Mouse (Mus musculus) R1 (cell line): ENCODE data around the gene Plekhb2.

Experiments
- DNase-seq: peaks from one replicate; pipeline ENCODE4 v3.0.0-alpha.2; 2018; ENCODE audit warnings: low read depth, low spot score

Plekhb2 gene

DNA sequence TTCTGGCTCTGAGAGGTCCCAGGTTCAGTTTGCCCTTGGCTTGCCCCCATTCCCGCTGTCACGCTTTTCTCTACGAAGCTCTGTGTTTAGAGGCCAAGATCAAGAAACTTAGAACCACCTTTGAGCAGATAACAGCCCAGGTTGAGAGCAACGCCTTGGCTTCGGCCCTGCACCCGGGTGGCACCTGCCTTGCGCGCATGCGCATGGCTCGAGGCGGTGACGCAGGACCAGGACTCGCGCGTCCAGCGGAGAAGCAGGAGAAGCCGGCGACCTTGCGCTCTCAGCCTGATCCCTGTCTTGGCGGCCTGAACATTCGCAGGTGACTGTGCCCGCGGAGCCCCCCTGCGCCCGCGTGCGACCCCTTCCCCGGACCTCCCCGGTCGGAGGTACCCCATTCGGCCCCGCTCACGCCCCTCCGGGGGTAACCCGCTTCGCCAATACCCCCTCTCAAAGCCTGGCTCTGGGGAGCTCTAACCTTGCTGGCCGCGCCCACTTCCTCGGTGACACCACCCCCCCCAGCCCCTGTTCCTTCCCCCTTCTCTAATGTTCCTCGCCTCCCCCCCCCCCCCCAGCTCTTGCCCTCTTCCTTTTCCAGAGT, at the start of gene Plekhb2:
TSS of gene Plekhb2 (plus strand) at position 232 of the 598 bp plus-strand sequence.
- DNase-seq: peak; percentile 68

DNA sequence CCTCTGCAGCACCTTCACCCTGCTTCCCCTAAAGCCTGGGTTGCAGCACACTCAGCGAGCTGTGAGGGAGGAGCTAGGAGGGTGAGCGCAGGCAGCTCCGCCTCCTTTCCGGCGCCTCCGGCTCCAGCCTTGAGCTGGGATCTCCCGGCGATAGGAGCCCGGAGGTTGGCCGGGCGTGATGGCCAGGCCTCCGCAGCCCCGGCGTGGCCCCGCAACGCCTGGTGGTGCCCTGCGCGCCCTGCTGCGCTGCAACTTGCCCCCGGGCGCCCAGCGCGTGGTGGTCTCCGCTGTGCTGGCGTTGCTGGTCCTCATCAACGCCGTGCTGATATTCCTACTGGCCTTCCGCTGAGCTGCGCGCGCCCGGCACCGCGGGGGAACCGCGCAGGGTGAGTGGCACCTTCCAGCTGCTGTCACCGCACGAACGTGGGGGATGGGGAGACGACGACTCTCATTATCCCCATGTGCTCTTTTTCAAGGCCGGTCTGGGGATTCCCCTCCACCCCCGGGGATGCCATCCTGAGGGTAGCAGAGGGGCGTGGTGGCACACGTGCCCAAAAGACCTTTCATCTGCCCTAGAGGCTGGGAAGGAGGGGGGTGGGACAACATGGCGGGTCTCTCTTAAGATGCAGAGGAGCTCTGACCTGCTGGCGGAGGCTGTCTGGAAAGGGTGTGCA, 48.0 kb upstream of the Plekhb2 start:
- peak; percentile 80 for DNase-seq

DNA sequence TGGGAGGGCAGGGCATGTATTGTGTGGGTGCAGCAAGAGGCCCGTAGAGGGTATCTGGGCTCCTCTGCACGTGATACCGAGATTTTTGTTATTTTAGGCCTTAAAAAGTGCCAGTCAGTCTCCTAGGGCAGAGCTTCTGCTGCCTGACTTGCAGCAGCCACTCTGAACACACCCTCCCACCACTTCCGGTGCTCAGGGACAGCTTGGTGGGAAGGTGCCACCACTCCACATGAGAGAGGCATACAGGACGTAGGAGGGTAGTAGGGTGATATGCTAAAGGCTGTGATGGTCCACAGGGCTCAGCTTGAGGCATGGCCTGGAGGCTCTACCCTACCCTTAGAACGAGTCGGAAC, 47.5 kb upstream of the Plekhb2 start:
- no peak for DNase-seq

DNA sequence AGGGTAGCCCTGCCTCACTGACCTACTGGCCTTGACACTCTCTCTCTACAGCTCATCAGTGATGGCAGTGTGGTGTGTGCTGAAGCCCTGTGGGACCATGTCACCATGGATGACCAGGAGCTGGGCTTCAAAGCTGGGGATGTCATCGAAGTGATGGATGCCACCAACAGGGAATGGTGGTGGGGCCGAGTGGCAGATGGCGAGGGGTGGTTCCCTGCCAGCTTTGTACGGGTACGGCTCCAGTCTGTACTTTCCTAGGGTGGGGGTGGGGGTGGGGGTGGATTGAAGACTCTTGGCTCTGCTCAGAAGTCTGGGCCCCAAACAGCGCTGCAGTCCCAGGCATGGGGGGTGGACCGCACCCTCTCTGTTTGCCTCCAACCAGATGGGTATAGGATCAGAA, 44.9 kb upstream of the Plekhb2 start:
- DNase-seq: no peak

DNA sequence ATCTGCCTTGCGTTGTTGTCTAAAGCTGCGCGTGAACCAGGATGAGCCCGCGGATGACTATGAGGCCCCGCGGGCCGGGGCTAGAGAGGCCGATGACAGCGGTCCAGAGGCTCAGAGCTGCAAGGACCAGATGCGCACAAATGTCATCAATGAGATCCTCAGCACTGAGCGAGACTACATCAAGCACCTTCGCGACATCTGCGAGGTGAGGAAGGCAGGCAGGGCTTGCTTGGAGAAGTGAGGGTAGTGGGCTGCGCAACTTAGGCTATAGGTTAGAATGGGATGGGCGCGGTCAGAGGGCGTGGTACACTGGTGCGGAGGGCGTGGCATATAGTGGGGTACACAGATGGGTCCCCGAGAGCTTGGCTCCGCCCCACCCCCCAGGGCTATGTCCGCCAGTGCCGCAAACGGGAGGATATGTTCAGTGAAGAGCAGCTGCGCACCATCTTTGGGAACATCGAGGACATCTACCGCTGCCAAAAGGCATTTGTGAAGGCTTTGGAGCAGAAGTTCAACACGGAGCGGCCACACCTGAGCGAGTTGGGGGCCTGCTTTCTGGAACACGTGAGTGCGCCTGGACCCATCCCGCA, 43.8 kb upstream of the Plekhb2 start:
- peak; percentile 26 for DNase-seq

DNA sequence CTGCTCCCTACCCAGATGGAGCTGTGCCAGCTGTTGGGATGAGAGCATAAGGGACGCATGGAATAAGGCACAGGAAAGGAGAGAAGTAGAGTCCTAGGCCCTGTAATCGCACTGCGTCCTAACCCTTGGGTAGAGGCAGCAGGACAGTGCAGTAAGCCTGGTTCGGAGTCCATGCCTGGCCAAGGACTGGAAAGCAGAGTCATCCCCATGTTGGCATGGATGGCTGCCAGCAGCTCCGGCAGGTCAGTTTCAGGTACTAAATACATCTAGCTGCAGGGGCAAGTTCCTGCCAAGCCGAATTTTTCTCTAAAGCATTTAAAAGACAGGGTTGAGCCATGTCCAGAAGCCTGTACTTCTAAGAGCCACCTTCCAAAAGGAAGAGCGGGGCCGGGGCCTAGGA, 41.3 kb upstream of the Plekhb2 start:
- DNase-seq: no peak

DNA sequence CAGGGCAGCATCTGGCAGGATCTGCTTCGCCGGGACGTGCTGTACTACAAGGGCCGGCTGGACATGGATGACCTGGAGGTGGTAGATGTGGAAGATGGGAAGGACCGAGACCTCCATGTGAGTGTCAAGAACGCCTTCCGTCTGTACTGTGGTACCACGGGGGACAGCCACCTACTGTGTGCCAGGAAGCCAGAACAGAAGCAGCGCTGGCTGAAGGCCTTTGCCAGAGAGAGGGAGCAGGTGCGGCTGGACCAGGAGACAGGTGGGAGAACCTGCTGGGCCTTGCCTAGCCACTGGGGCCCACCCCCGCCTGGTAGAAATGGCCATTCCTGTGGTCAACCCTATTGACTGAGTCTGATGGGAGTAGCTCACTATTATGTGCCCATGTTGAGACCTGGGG, 39.5 kb upstream of the Plekhb2 start:
- DNase-seq: no peak

DNA sequence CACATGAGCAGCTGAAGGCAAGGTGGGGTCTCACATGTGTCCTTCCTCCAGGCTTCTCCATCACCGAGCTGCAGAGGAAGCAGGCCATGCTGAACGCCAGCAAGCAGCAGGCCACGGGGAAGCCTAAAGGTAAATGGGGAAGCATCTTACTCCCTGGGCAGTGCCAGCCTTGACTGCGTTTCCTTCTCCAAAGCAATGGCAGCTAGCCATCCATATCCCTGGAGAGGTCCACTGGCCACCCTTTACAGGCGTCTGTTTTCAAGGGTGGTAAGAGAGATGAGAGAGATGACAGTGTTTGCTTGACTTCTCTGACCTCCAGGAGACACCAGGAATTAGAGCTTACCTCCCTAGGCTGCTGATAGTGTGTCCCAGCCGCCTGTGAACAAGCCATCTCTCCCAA, 38.7 kb upstream of the Plekhb2 start:
- no peak for DNase-seq

DNA sequence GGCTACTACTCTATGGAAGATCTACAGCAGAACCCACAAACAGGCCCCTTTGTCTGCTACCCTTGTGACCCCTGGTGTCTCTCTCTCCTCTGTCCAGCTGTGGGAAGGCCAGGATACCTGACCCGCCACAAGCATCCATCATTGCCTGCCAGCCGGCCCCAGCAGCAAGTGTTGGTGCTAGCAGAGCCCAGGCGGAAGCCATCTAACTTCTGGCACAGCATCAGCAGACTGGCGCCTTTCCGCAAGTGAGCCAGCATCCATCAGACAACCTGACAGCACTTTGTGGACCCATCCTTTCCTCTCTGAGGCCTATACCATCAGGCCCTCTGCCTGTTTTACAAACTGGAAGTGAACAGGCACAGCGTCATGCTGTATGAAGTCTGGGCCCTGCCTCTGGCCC, 38.2 kb upstream of the Plekhb2 start:
- no peak for DNase-seq

DNA sequence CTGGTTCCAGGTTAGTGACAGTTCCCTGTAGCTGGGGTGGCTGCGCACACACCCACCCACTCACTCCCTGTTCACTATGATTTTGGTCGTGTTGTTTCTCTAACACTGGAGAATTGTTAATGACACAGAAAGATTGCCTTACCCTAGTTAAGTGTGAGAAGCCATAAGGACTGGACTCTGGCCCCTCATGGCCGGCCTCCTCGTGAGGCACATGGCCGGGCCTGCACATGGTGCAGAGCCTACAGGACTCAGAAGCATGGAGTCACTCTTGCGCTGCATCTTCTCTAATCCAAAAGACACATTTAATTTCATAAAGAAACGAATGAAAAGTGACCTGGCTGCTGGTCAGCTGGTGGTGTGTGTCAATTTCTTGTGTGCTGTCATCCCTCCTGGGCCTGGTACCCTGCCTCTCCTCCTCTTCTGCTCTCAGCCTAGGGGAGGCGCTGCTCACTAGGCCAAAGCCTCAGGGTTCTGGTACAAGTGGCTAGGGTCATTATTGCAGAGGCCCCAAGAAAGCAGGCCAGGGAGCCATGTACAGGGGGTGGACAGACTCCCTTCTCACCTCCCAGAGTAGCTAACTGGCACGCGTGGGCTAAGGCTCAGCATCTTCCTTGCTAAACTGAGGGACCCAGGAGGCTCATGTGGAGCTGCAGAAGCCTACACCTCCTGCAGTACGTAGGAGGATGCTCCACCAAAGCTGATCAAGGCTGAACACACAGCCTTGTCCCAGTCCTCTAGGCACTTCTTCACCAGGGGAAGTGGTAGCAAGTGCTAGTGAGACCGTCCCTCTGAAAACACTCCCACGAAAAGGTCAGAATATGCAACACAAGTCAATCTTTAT, 37.1 kb upstream of the Plekhb2 start:
- DNase-seq: no peak

DNA sequence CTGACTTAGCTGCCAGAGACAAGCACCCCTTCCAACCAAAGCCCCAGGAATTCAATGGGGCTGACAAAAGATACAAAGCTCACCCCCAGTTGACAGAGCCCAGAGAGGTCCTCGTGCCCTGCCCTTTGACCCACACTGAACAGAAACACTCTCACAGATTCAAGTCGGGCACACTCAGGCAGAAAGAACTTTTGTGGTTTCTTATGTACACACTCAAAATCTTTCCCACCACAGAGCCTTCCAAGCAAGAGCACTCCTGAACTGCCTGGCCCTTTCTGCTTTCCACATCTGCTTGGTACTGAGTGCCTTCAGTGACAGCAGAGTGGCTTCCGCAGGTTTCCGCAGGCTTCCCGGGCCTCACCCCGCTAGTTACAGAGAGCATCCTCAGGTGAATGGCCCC, 33.9 kb upstream of the Plekhb2 start:
- no peak for DNase-seq

DNA sequence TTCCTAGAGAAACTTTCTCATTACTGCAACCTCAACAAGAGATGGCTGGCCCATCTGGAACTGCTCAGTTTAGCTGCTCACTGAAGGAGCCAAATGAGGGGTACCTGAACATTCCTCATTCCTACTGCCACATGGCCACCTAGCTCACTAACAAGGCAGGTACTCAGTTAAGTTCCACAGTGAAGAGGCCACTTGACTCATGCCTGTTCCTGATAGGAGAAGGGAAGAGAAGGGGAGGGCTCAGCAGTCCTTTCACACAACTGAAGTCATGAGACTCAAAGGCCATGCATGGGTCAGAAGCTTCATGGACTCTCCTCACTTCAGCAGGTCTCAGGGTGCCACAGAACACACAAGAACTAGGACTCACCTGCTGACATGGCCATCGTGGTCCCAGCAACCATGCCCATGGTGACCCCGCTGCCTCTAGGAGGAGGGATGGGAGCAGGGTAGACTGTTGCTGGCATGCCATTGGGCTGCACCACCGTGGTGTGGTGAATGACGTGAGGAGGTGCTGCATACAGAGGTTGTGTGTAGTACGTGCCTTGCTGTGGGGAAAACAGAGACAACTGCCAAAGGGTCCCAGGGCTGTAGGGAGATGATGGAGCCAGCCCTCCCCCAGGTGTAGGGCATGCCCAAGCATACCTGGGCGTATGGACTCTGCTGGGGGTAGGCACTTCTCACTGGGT, 30.4 kb upstream of the Plekhb2 start:
- DNase-seq: no peak

DNA sequence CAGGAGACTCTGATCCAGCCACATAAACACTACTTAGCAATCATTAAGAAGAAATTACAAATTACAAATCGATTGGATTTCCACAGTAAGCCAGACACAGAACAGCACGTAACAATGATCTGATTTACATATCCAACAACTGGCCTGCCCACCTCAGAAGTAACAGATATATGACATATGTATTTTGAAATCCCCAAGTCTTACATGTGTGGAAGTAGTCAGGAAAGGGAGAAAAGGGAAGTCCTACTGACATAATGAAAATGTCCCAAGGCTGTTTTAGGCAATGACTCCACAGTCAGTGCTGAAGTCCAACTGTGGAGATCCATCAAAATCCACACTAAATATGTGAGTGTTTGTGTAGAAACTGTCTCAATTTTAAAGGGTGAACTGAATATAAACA, 28.4 kb upstream of the Plekhb2 start:
- no peak for DNase-seq

DNA sequence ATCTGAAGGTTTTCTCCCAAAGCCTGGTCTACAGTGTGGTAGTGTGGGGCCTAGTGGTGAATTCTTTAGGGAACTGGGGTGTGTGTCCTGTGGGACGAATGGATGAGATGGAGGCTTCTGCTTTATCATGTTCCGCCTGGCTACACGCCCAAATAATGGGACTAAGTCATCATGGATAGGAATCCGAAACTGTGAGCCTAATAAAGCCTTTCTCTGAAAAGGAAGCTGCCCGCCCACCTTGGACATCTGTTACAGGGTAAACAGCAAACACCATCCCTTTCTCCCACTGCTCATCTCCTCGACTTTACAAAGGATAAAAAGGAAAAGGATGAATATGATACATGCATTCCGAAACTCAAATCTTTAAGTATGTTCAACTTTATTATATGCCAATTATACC, 27.8 kb upstream of the Plekhb2 start:
- DNase-seq: no peak

DNA sequence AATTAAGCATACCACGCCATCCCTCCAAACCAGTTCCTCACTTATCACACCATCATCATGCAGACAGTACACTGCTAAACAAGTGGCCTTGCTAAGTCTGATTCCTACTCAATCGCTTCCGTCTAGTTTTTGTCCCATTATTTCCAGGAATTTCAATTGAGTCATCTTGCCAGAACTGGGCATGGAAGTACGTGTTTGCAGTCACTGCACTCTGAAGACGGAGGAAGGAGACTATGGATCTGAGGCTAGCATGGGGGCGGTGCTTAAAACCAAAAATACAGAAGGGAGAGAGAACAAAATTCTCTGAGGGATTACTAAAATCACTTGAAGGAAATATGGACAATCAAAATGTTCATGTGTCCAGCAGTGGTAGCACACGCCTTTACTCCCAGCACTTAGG, 27.0 kb upstream of the Plekhb2 start:
- no peak for DNase-seq

DNA sequence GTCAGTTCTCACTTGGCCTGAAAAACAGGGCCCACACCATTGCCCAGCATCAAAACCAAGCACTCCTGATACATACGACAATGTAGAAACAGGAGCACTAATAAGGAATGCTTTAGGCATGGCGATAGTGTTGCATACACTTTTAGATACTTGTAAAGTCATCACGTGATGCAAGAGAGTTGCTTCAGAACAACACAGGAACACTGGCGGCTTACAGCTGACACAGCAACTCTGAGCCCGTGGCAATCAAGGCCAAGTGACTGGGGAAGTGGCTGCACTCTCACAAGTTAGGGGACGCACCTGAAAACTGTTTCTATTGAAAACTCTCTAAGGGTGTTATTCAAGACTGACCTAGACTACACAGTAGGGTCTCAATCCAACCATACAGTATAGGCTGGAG, 26.4 kb upstream of the Plekhb2 start:
- DNase-seq: no peak

DNA sequence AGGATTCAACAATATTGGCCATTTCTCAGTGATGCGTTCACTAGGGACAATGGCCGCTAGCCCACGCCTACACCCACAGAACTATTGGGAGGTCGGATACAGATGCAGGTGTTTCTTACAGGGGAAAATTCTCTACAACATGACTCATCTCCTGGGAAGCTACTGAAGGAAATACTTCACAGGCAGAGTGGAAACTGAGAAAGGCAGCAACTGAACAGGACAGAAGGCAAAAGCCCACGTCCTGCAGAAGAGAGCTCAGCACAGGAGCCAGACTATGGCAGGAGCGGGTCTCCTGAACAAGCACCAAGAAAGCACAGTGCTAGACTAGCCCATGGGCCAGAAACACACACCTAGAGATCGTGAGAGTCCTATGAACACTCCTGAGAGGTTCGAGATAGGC, 25.6 kb upstream of the Plekhb2 start:
- DNase-seq: no peak

DNA sequence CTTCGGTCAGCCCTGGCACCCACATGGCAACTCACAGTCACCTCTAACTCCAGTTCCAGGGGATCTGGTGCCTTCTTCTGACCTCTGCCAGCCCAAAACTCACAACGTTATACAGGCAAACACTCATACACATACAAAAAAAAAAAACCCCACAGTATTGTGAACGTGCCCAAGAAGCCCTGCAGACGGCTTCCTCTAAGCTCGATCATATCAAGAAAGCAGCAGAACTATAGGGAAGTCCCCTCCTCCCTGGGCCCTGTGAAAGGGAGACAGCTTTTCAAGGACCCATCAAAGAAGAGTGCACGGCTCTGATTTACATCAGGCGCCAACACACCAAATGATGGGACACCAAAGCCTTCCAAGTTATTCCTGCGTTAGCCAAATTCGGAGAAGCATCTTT, 23.9 kb upstream of the Plekhb2 start:
- no peak for DNase-seq

DNA sequence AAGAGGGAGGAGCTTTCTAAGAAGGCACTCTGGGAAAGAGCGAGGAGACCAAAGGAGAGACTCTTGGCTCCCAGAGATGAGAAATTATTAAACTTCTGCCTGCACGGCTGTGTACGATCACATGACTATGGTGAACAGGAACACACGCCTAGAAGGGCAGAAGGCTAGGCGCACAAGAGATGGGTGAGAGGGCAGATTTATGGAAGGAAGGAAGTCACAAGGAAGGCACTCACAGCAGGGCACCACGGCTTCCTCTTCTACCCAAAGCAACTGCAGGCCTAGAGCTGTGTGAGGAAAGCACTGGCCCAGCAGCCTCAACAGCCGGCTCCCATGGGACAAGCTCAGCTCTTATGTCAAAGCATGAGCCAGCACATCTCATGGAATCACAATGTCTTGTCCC, 21.9 kb upstream of the Plekhb2 start:
- no peak for DNase-seq

DNA sequence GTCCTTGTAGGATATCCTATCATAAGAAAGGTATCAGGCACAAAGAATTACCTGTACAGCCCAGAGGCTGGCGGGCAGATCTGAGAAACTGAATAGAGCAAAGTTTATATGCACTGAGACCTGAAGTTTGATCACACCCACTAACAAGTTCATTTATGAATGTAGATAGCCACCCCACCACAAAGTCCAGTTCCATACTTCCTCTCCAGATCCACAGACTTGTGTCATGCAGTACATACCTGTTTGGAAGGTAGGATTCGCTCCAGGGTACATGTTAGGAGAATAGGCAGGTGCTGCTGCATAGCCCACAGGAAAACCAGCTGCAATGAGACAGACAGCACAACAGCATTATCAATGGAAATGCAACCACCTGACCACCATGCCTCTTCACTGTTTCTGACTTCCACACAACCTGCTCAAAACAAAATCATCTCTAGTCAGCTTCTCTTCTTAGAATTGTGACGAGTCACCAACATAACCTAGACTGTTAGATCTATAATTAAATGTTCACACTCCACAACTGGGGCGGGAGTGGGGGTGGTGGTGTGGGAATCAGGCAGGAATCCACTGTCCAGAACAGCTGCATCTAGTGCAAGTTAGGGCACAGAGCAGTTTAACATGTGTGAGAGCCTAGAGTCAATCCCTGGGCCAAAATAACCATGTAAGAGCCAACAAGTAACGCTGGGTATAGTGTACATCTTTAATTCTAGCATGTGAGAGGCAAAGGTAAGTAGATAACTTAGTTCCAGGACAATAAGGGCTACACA, 21.1 kb upstream of the Plekhb2 start:
- DNase-seq: no peak

DNA sequence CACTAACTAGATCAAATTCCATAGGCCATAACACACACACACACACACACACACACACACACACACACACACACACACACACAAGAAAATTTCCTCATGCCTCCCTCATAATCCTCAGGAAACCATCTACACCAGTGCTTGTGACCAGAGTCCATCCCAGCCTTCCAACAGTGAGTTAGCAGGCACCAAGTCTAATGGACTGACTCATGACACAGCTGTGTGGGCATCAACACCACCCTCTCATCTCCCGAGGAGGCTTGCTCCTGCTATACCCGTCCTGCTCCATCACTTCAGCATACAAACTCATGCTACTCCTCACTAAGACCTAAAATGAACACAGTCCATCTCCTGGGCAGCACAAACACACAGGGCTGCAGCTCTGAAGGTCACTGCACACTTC, 18.8 kb upstream of the Plekhb2 start:
- no peak for DNase-seq
